Mouse (Mus musculus) MEL (cell line): ENCODE measurements at regions not wholly inside any gene's neighbourhood (a gene's known extent, or its start where the extent isn't known, plus 50 kb on each side); places are given as distances from the start of the nearest gene placed in this dataset.

ENCODE experiments used
- DNase-seq: peaks from one replicate; pipeline ENCODE4 v3.0.0; 2011; ENCODE audit warnings: low read depth, low spot score
- H3K27ac ChIP-seq: 2 replicates; pipeline ENCODE4 v1.5.1; 2012; ENCODE audit warnings: low read depth, mild to moderate bottlenecking, control low read depth, low read length, moderate library complexity; ENCODE audit not compliant: control insufficient read depth
- H3K27me3 ChIP-seq, 2 experiments: fragments of 150-350 bp in 1 of 2; sonication (generic) in 1 of 2; 2 replicates each; pipeline ENCODE4 v1.6.1; 2012; ENCODE audit warnings: low read length in 2 of 2, mild to moderate bottlenecking in 2 of 2, improper control_type of control experiment in 1 of 2, moderate library complexity in 1 of 2; ENCODE audit not compliant: insufficient read depth in 2 of 2, control insufficient read depth in 1 of 2
- H3K36me3 ChIP-seq, 2 experiments: 2 replicates each; pipeline ENCODE4 v1.6.1; 2012 to 2014; ENCODE audit warnings: low read length in 2 of 2, improper control_type of control experiment in 1 of 2, inconsistent platforms in 1 of 2, mild to moderate bottlenecking in 1 of 2; ENCODE audit not compliant: insufficient read depth in 2 of 2, control insufficient read depth in 1 of 2
- H3K4me1 ChIP-seq, 2 experiments: fragments of 150-350 bp in 1 of 2; sonication (generic) in 1 of 2; 2 replicates each; pipeline ENCODE4 v1.6.1; 2012; ENCODE audit warnings: low read length in 2 of 2, improper control_type of control experiment in 1 of 2, mild to moderate bottlenecking in 1 of 2; ENCODE audit not compliant: insufficient read depth in 2 of 2, control insufficient read depth in 1 of 2
- H3K4me3 ChIP-seq, 2 experiments: fragments of 150-350 bp in 1 of 2; sonication (generic) in 1 of 2; 2 replicates each; pipeline ENCODE4 v1.5.1; 2012; ENCODE audit warnings: low read depth in 2 of 2, low read length in 2 of 2, mild to moderate bottlenecking in 2 of 2, moderate library complexity in 2 of 2, control low read depth in 1 of 2, improper control_type of control experiment in 1 of 2; ENCODE audit not compliant: control insufficient read depth in 1 of 2, insufficient read depth in 1 of 2
- H3K79me2 ChIP-seq: 2 replicates; pipeline ENCODE4 v1.6.1; 2012; ENCODE audit warnings: mild to moderate bottlenecking, low read length, moderate library complexity; ENCODE audit not compliant: control insufficient read depth, poor library complexity, insufficient read depth
- H3K9ac ChIP-seq: 2 replicates; pipeline ENCODE4 v1.6.1; 2012; ENCODE audit warnings: low read depth, mild to moderate bottlenecking, control low read depth, low read length, moderate library complexity; ENCODE audit not compliant: control insufficient read depth, poor library complexity, severe bottlenecking
- H3K9me3 ChIP-seq: fragments of 150-350 bp; sonication (generic); replicated peaks from 2 replicates; pipeline ENCODE4 v1.6.1; 2012; ENCODE audit warnings: mild to moderate bottlenecking, low read length, improper control_type of control experiment, moderate library complexity; ENCODE audit not compliant: insufficient read depth
- BHLHE40 ChIP-seq: IDR thresholded peaks from 2 replicates; pipeline ENCODE4 v1.6.1; 2012; ENCODE audit warnings: low read depth, mild to moderate bottlenecking, inconsistent platforms, low read length, improper control_type of control experiment, borderline replicate concordance
- CHD1 ChIP-seq: IDR thresholded peaks from 2 replicates; pipeline ENCODE4 v1.6.1; 2012; ENCODE audit warnings: low read depth, mild to moderate bottlenecking, inconsistent platforms, low read length, improper control_type of control experiment
- CHD2 ChIP-seq: IDR thresholded peaks from 2 replicates; pipeline ENCODE4 v1.6.1; 2011; ENCODE audit warnings: low read length, improper control_type of control experiment
- CTCF ChIP-seq, 3 experiments: IDR thresholded peaks in 2 of 3; conservative IDR thresholded peaks in 1 of 3; 2 replicates each; pipeline ENCODE4 v1.5.1; 2011 to 2012; ENCODE audit warnings: low read length in 3 of 3, low read depth in 2 of 3, mild to moderate bottlenecking in 2 of 3, improper control_type of control experiment in 1 of 3, inconsistent platforms in 1 of 3, mixed read lengths in 1 of 3, moderate library complexity in 1 of 3; ENCODE audit not compliant: control insufficient read depth in 1 of 3, insufficient read depth in 1 of 3, poor library complexity in 1 of 3, severe bottlenecking in 1 of 3
- E2F4 ChIP-seq: IDR thresholded peaks from 2 replicates; pipeline ENCODE4 v1.6.1; 2011; ENCODE audit warnings: low read depth, low read length, improper control_type of control experiment, borderline replicate concordance
- EP300 ChIP-seq, 2 experiments: IDR thresholded peaks; 2 replicates each; pipeline ENCODE4 v1.6.1; 2011; ENCODE audit warnings: improper control_type of control experiment in 2 of 2, low read length in 2 of 2, low read depth in 1 of 2, mild to moderate bottlenecking in 1 of 2
- GABPA ChIP-seq: IDR thresholded peaks from 2 replicates; pipeline ENCODE4 v1.6.1; 2012; ENCODE audit warnings: low read depth, mild to moderate bottlenecking, inconsistent platforms, low read length, improper control_type of control experiment, moderate library complexity
- GATA1 ChIP-seq: IDR thresholded peaks from 2 replicates; pipeline ENCODE4 v1.6.1; 2011; ENCODE audit warnings: low read depth, low read length, improper control_type of control experiment
- JUND ChIP-seq: IDR thresholded peaks from 2 replicates; pipeline ENCODE4 v1.6.1; 2011; ENCODE audit warnings: low read depth, mild to moderate bottlenecking, improper control_type of control experiment, low read length
- MAFK ChIP-seq: IDR thresholded peaks from 2 replicates; pipeline ENCODE4 v1.6.1; 2011; ENCODE audit warnings: low read depth, mild to moderate bottlenecking, low read length, improper control_type of control experiment, borderline replicate concordance
- MAX ChIP-seq: IDR thresholded peaks from 2 replicates; pipeline ENCODE4 v1.6.1; 2011; ENCODE audit warnings: low read length, improper control_type of control experiment
- NELFE ChIP-seq: IDR thresholded peaks from 2 replicates; pipeline ENCODE4 v1.6.1; 2011; ENCODE audit warnings: low read depth, low read length, improper control_type of control experiment
- NRF1 ChIP-seq: IDR thresholded peaks from 2 replicates; pipeline ENCODE4 v1.6.1; 2014; ENCODE audit warnings: low read depth, mild to moderate bottlenecking, inconsistent platforms, low read length, improper control_type of control experiment, moderate library complexity; ENCODE audit not compliant: poor library complexity, insufficient read depth, severe bottlenecking
- POLR2AphosphoS2 ChIP-seq: IDR thresholded peaks from 2 replicates; pipeline ENCODE4 v1.6.1; 2011; ENCODE audit warnings: low read length, improper control_type of control experiment
- POLR2AphosphoS5 ChIP-seq: IDR thresholded peaks from 2 replicates; pipeline ENCODE4 v1.6.1; 2012; ENCODE audit warnings: low read depth, borderline replicate concordance, mild to moderate bottlenecking, inconsistent platforms, low read length, moderate library complexity, mixed read lengths
- USF1 ChIP-seq: IDR thresholded peaks from 2 replicates; pipeline ENCODE4 v1.6.1; 2014; ENCODE audit warnings: low read depth, mild to moderate bottlenecking, inconsistent platforms, low read length, improper control_type of control experiment, moderate library complexity
- ZKSCAN1 ChIP-seq: IDR thresholded peaks from 2 replicates; pipeline ENCODE4 v1.6.1; 2012; ENCODE audit warnings: low read depth, mild to moderate bottlenecking, inconsistent platforms, low read length, improper control_type of control experiment, moderate library complexity
- ZMIZ1 ChIP-seq: IDR thresholded peaks from 2 replicates; pipeline ENCODE4 v1.6.1; 2012; ENCODE audit warnings: low read depth, mild to moderate bottlenecking, inconsistent platforms, low read length, improper control_type of control experiment, moderate library complexity

- Histone ChIP-seq H3K4me3 (no peak overlapping the region), H3K27me3 (no peaks in the 10 kb centered on the region; a peak in 2 of 4 replicates)
Measured at GRCm38 (mm10) chr19:57548661-57549060, 62.2 kb upstream of the Atrnl1 start.

GRCm38 (mm10) chr19:57552964-57553740 lies 57.7 kb upstream of the Atrnl1 start:
- H3K79me2 ChIP-seq, result no peaks in the 10 kb centered on the region
- H3K4me1 ChIP-seq, result no peaks in the 10 kb centered on the region
- H3K9ac ChIP-seq, result no peak overlapping the region
- no peak for TF ChIP-seq BHLHE40
- TF ChIP-seq POLR2AphosphoS2, result no peak
- no peak for TF ChIP-seq NELFE
- no peak for TF ChIP-seq CHD1
- TF ChIP-seq JUND, result no peak
- TF ChIP-seq EP300 (IDR thresholded peaks at IDR 0.05; ENCODE audit: low read depth in 1 of 2, low read length in 2 of 2), result no peak
- no peak for TF ChIP-seq POLR2AphosphoS5
- no peak for TF ChIP-seq CHD2
- TF ChIP-seq ZMIZ1, result no peak
- no peak for TF ChIP-seq E2F4
- TF ChIP-seq USF1, result no peak
- no peak for TF ChIP-seq MAFK
- no peaks in the 10 kb centered on the region; the same call in 1 of the 2 replicates for H3K9me3 ChIP-seq
- no peaks in the 10 kb centered on the region for H3K36me3 ChIP-seq
- no peak overlapping the region for H3K4me3 ChIP-seq
- H3K27me3 ChIP-seq, result peaks cover 0 to 2% of the 10 kb centered on the region in 2 experiments; a peak in 3 of 4 replicates
- no peak for DNase-seq
- H3K27ac ChIP-seq, result no peak overlapping the region

More at GRCm38 (mm10) chr19:57548661-57549060, 62.2 kb upstream of the Atrnl1 start:
- Histone ChIP-seq H3K9ac (no peak overlapping the region), H3K36me3 (no peaks in the 10 kb centered on the region), H3K9me3 (no peaks in the 10 kb centered on the region), H3K79me2 (no peaks in the 10 kb centered on the region), H3K27ac (no peak overlapping the region), H3K4me1 (no peaks in the 10 kb centered on the region)
- DNase-seq, result no peak
- TF ChIP-seq EP300 (IDR thresholded peaks at IDR 0.05; ENCODE audit: low read depth in 1 of 2, low read length in 2 of 2) (no peak), MAX (no peak), ZKSCAN1 (no peak), CHD1 (no peak), GATA1 (no peak), NRF1 (no peak), CTCF (IDR thresholded peaks at IDR 0.05 in 2 of 3, conservative IDR thresholded peaks at IDR 0.05 in 1 of 3; ENCODE audit: control insufficient read depth in 1 of 3, insufficient read depth in 1 of 3, low read depth in 2 of 3, low read length in 3 of 3, poor library complexity in 1 of 3, severe bottlenecking in 1 of 3) (no peak), BHLHE40 (no peak), GABPA (no peak)
